Mouse (Mus musculus) lung, adult 2 months (tissue): Measurements from ENCODE around the gene Sigmar1.
"Not testable (repeated sequence)": the region's sequence is repeated elsewhere in the genome, so short reads cannot be mapped to it uniquely, and the experiment has no call there.

Experiments used
- CTCF ChIP-seq: fragments of 200-500 bp; IDR thresholded peaks from 2 replicates; pipeline ENCODE4 v1.5.1; 2011; ENCODE audit warnings: mild to moderate bottlenecking, low read length, control low read depth; ENCODE audit not compliant: insufficient read depth
- POLR2A ChIP-seq: fragments of 200-500 bp; IDR thresholded peaks from 2 replicates; pipeline ENCODE4 v1.6.1; 2011; ENCODE audit warnings: low read depth, mild to moderate bottlenecking, control low read depth, low read length, borderline replicate concordance; ENCODE audit errors: extremely low read depth

- TF ChIP-seq POLR2A, CTCF: not testable (repeated sequence)
Measured at GRCm38 (mm10) chr4:41698421-41699016, 57.4 kb downstream of the Sigmar1 start.
